Mouse (Mus musculus): Measurements from ENCODE around the gene Olfr138. TPM values are rescaled to one million over a fixed set of nuclear protein-coding genes. Genes with fewer than 3 reads are reported as not detected.

Olfr138 gene
- polyA plus RNA-seq (2015; fragmentation: Nextera tagmentation; extraction: Ambion mirVana): not detected in 2 replicates

GRCm38 (mm10) chr17:38260735-38261134 lies at the start of gene Olfr138:
Gene Olfr138 (plus strand): TSS chr17:38261035.
- no peaks in the 10 kb centered on the region for H3K36me3 ChIP-seq
- no peak within 1 kb of the TSS for H3K4me2 ChIP-seq
- H3K4me3 ChIP-seq (replicated peaks): no peak within 1 kb of the TSS
- no peaks in the 10 kb centered on the region for H3K4me1 ChIP-seq
- WGBS: 67% methylated on average over 1 of the region's 1 CpGs
- ATAC-seq (ENCODE audit: low FRiP score): no peak
- no peaks in the 10 kb centered on the region for H3K27me3 ChIP-seq (replicated peaks)
- no peak within 1 kb of the TSS for H3K9ac ChIP-seq (replicated peaks)
- no peak within 1 kb of the TSS for H3K27ac ChIP-seq (replicated peaks)
- no peaks in the 10 kb centered on the region; the same call in 1 of the 2 replicates for H3K9me3 ChIP-seq (replicated peaks)

GRCm38 (mm10) chr17:38307470-38307869 lies 46.6 kb downstream of the Olfr138 start, which contains the start of gene Olfr137:
Gene Olfr137 (minus strand): TSS chr17:38307570.
- Histone ChIP-seq H3K27ac (replicated peaks) (no peak within 1 kb of the TSS), H3K9ac (replicated peaks) (no peak within 1 kb of the TSS), H3K4me2 (no peak within 1 kb of the TSS), H3K9me3 (replicated peaks) (0 out of 2 replicates have a peak, but pooled peaks cover 3% of the 10 kb centered on the region), H3K4me3 (replicated peaks) (no peak within 1 kb of the TSS), H3K27me3 (replicated peaks) (no peaks in the 10 kb centered on the region), H3K4me1 (no peaks in the 10 kb centered on the region), H3K36me3 (no peaks in the 10 kb centered on the region)
- no peak for ATAC-seq (ENCODE audit: low FRiP score)

Other genes with a start within 250 kb of the Olfr138 start
- gene Olfr129, start 201.0 kb upstream of the Olfr138 start, polyA plus RNA-seq (2015; fragmentation: Nextera tagmentation; extraction: Ambion mirVana): not detected in 2 replicates
- gene Olfr130, start 197.1 kb upstream of the Olfr138 start, polyA plus RNA-seq (2015; fragmentation: Nextera tagmentation; extraction: Ambion mirVana): not detected in 2 replicates
- gene Olfr131, start 172.3 kb upstream of the Olfr138 start, polyA plus RNA-seq (2015; fragmentation: Nextera tagmentation; extraction: Ambion mirVana): not detected in 2 replicates
- not detected in 2 replicates for gene Olfr132, start 126.5 kb upstream of the Olfr138 start, polyA plus RNA-seq (2015; fragmentation: Nextera tagmentation; extraction: Ambion mirVana)
- gene Olfr133, start 115.8 kb upstream of the Olfr138 start, polyA plus RNA-seq (2015; fragmentation: Nextera tagmentation; extraction: Ambion mirVana): not detected in 2 replicates
- not detected in 2 replicates for gene Olfr134, start 89.6 kb upstream of the Olfr138 start, polyA plus RNA-seq (2015; fragmentation: Nextera tagmentation; extraction: Ambion mirVana)
- not detected in 2 replicates for gene Olfr135, start 56.7 kb upstream of the Olfr138 start, polyA plus RNA-seq (2015; fragmentation: Nextera tagmentation; extraction: Ambion mirVana)
- not detected in 2 replicates for gene Olfr137, start 46.5 kb downstream of the Olfr138 start, polyA plus RNA-seq (2015; fragmentation: Nextera tagmentation; extraction: Ambion mirVana)
- not detected in 2 replicates for gene Olfr136, start 68.8 kb downstream of the Olfr138 start, polyA plus RNA-seq (2015; fragmentation: Nextera tagmentation; extraction: Ambion mirVana)
- not detected in 2 replicates for gene Esp36, start 159.2 kb downstream of the Olfr138 start, polyA plus RNA-seq (2015; fragmentation: Nextera tagmentation; extraction: Ambion mirVana)

Data from neural tube, embryonic 15.5 days (tissue).